Mouse (Mus musculus) G1E (cell line): ENCODE measurements around the gene Gbx1. TPM values are rescaled to one million over a fixed set of nuclear protein-coding genes. Genes with fewer than 3 reads are reported as not detected.

ENCODE experiments used
- ATAC-seq: 2 replicates; pipeline ENCODE4 v1.8.0; 2016; ENCODE audit warnings: mild to moderate bottlenecking; ENCODE audit not compliant: insufficient number of reproducible peaks, poor library complexity, low FRiP score, severe bottlenecking; ENCODE audit errors: extremely low read depth
- DNase-seq: peaks from one replicate; pipeline ENCODE4 v3.0.0; 2012; ENCODE audit warnings: low spot score
- H3K27me3 ChIP-seq: 2 replicates; pipeline ENCODE4 v1.6.1; 2012; ENCODE audit warnings: mild to moderate bottlenecking, low read length, inconsistent platforms; ENCODE audit not compliant: insufficient read depth
- H3K36me3 ChIP-seq: replicated peaks from 2 replicates; pipeline ENCODE3; 2012; ENCODE audit warnings: mild to moderate bottlenecking, inconsistent platforms
- H3K4me1 ChIP-seq: 2 replicates; pipeline ENCODE4 v1.6.1; 2012; ENCODE audit warnings: low read depth, low read length, inconsistent platforms, mixed read lengths; ENCODE audit not compliant: insufficient read depth
- H3K4me3 ChIP-seq: 2 replicates; pipeline ENCODE4 v1.5.1; 2012; ENCODE audit warnings: low read depth, mild to moderate bottlenecking, inconsistent platforms, low read length, moderate library complexity, mixed read lengths
- H3K9me3 ChIP-seq: replicated peaks from 2 replicates; pipeline ENCODE4 v1.6.1; 2012; ENCODE audit warnings: inconsistent platforms
- CTCF ChIP-seq: IDR thresholded peaks from 2 replicates; pipeline ENCODE4 v1.5.1; 2012; ENCODE audit warnings: low read depth, low read length, inconsistent platforms, mixed read lengths
- GATA1 ChIP-seq: IDR thresholded peaks from 2 replicates; pipeline ENCODE4 v1.6.1; 2012; ENCODE audit warnings: borderline replicate concordance, low read length, inconsistent platforms, mixed read lengths
- GATA2 ChIP-seq: IDR thresholded peaks from 2 replicates; pipeline ENCODE4 v1.6.1; 2012; ENCODE audit warnings: low read depth, low read length, inconsistent platforms, borderline replicate concordance
- POLR2AphosphoS5 ChIP-seq: IDR thresholded peaks from 2 replicates; pipeline ENCODE4 v1.6.1; 2012; ENCODE audit warnings: low read depth, low read length, inconsistent platforms; ENCODE audit not compliant: insufficient replicate concordance
- TAL1 ChIP-seq: conservative IDR thresholded peaks from 2 replicates; pipeline ENCODE4 v1.6.1; 2012; ENCODE audit warnings: low read depth, low read length, inconsistent platforms, mixed read lengths
- polyA plus RNA-seq: library from polyadenylated mRNA; stranded (reverse); fragments of >175 nt; gene quantifications from 2 replicates; pipeline ENCODE4 v1.2.3, GENCODE M21; 2012
- total RNA-seq, 2 experiments: library from RNA; stranded (forward) in 1 of 2; stranded (reverse) in 1 of 2; fragments of 200-1000 nt in 1 of 2; fragments of >200 nt in 1 of 2; fragmentation: Nextera tagmentation in 1 of 2; gene quantifications; 2 replicates each; pipeline ENCODE4 v1.2.3; 2014 to 2017

Gbx1 gene
- total and polyA plus RNA-seq, 3 experiments, result 0.02 TPM; not detected in 2

- no peak overlapping the region for H3K4me3 ChIP-seq
Observed at GRCm38 (mm10) chr5:24526190-24526888, 663 bp downstream of the Gbx1 start.

GRCm38 (mm10) chr5:24525360-24526189 lies 1.4 kb downstream of the Gbx1 start:
- no peak overlapping the region for H3K4me3 ChIP-seq
- ATAC-seq, result no peak
- H3K27me3 ChIP-seq, result peaks cover 52% of the 10 kb centered on the region
- DNase-seq, result no peak
- TF ChIP-seq CTCF (no peak), TAL1 (no peak), GATA1 (no peak)
- peaks cover 11% of the 10 kb centered on the region for H3K4me1 ChIP-seq
- H3K9me3 ChIP-seq, result peaks cover 9% of the 10 kb centered on the region
- H3K36me3 ChIP-seq, result no peaks in the 10 kb centered on the region

More at GRCm38 (mm10) chr5:24526190-24526888, 663 bp downstream of the Gbx1 start:
- no peak for DNase-seq
- H3K27me3 ChIP-seq, result peaks cover 54% of the 10 kb centered on the region
- H3K4me1 ChIP-seq, result peaks cover 11% of the 10 kb centered on the region
- TF ChIP-seq TAL1 (no peak), CTCF (no peak), GATA2 (no peak), POLR2AphosphoS5 (no peak)
- H3K36me3 ChIP-seq, result no peaks in the 10 kb centered on the region
- ATAC-seq, result no peak
- H3K9me3 ChIP-seq, result peaks cover 9% of the 10 kb centered on the region

GRCm38 (mm10) chr5:24524522-24524921 lies 2.5 kb downstream of the Gbx1 start:
- no peak for ATAC-seq
- H3K9me3 ChIP-seq, result peaks cover 9% of the 10 kb centered on the region
- no peak overlapping the region for H3K4me3 ChIP-seq
- peaks cover 6% of the 10 kb centered on the region for H3K4me1 ChIP-seq
- TF ChIP-seq GATA2, result no peak
- no peak for TF ChIP-seq TAL1
- TF ChIP-seq GATA1, result no peak
- TF ChIP-seq POLR2AphosphoS5, result no peak
- TF ChIP-seq CTCF, result no peak
- H3K36me3 ChIP-seq, result no peaks in the 10 kb centered on the region
- DNase-seq, result no peak
- H3K27me3 ChIP-seq, result peaks cover 56% of the 10 kb centered on the region

GRCm38 (mm10) chr5:24523806-24524205 lies 3.2 kb downstream of the Gbx1 start:
- no peaks in the 10 kb centered on the region for H3K36me3 ChIP-seq
- peaks cover 60% of the 10 kb centered on the region for H3K27me3 ChIP-seq
- no peak overlapping the region for H3K4me3 ChIP-seq
- H3K9me3 ChIP-seq, result peaks cover 9% of the 10 kb centered on the region
- TF ChIP-seq GATA2 (no peak), TAL1 (no peak), GATA1 (no peak), POLR2AphosphoS5 (no peak), CTCF (no peak)
- peaks cover 6% of the 10 kb centered on the region for H3K4me1 ChIP-seq
- DNase-seq (no peak), ATAC-seq (no peak)

- H3K4me1 ChIP-seq, result peaks cover 3% of the 10 kb centered on the region
- ATAC-seq (no peak), DNase-seq (no peak)
- peaks cover 53% of the 10 kb centered on the region for H3K27me3 ChIP-seq
- TF ChIP-seq GATA1 (no peak), GATA2 (no peak), POLR2AphosphoS5 (no peak), CTCF (no peak)
- no peak overlapping the region for H3K4me3 ChIP-seq
- peaks cover 6% of the 10 kb centered on the region; the same call in 1 of the 2 replicates for H3K9me3 ChIP-seq
- no peaks in the 10 kb centered on the region for H3K36me3 ChIP-seq
Observed at GRCm38 (mm10) chr5:24521366-24521765, 5.6 kb downstream of the Gbx1 start.

GRCm38 (mm10) chr5:24512271-24512670 lies 14.7 kb downstream of the Gbx1 start:
- Histone ChIP-seq H3K36me3 (no peaks in the 10 kb centered on the region), H3K27me3 (peaks cover 26% of the 10 kb centered on the region), H3K4me1 (no peaks in the 10 kb centered on the region), H3K9me3 (0 out of 2 replicates have a peak, but pooled peaks cover 2% of the 10 kb centered on the region), H3K4me3 (no peak overlapping the region)
- DNase-seq, result no peak
- no peak for ATAC-seq
- TF ChIP-seq CTCF (no peak), TAL1 (no peak), GATA2 (no peak), POLR2AphosphoS5 (no peak)
